Mouse (Mus musculus) bone marrow macrophage, adult 2 months (primary cell): ENCODE data around the gene 1700028K03Rik. TPM values are rescaled to one million over a fixed set of nuclear protein-coding genes. Genes with fewer than 3 reads are reported as not detected.

Experiments
- H3K27ac ChIP-seq: 2 replicates; pipeline ENCODE4 v1.5.1; 2012; ENCODE audit warnings: low read depth, low read length; ENCODE audit not compliant: insufficient read depth
- H3K4me1 ChIP-seq: 2 replicates; pipeline ENCODE4 v1.6.1; 2012; ENCODE audit warnings: low read length; ENCODE audit not compliant: control insufficient read depth, insufficient read depth
- H3K4me3 ChIP-seq: 2 replicates; pipeline ENCODE4 v1.5.1; 2012; ENCODE audit warnings: mild to moderate bottlenecking, low read length, moderate library complexity; ENCODE audit not compliant: insufficient read depth
- CTCF ChIP-seq: IDR thresholded peaks from 2 replicates; pipeline ENCODE4 v1.5.1; 2012; ENCODE audit warnings: low read depth, mild to moderate bottlenecking, low read length, moderate library complexity
- POLR2A ChIP-seq: IDR thresholded peaks from 2 replicates; pipeline ENCODE4 v1.6.1; 2012; ENCODE audit warnings: mild to moderate bottlenecking, low read depth, low read length, borderline replicate concordance
- polyA plus RNA-seq: library from polyadenylated mRNA; stranded (reverse); fragments of >200 nt; gene quantifications from 2 replicates; pipeline ENCODE4 v1.2.4, GENCODE M21; 2012; ENCODE audit not compliant: missing spikeins, insufficient read depth, insufficient read length

Gene 1700028K03Rik
- not detected in 2 replicates for polyA plus RNA-seq

DNA sequence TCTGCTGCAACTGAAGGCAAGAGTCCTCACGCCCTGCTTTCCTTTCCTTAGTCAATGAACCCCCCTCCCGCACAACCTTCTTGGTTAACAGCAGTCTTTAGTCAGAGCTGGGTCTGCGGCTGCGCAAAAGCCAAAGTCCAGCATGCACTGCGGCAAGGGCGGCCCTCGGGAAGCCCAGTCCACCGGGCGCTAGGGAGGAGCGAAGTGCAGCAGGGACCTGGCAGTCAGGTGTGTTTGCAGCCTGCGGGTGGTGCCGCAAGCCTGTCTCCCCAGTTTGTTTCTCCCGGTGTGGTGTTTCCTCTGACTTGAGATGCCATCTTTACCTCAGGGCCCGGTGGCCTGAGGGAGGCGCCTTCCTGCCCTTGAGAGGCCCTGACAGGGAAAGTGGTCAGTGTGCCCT is at the start of gene 1700028K03Rik:
1700028K03Rik (plus strand) TSS at position 129 of the 400 bp plus-strand sequence.
- TF ChIP-seq CTCF (no peak), POLR2A (no peak)
- Histone ChIP-seq H3K27ac (no peak within 1 kb of the TSS), H3K4me3 (no peak within 1 kb of the TSS), H3K4me1 (no peaks in the 10 kb centered on the region)

DNA sequence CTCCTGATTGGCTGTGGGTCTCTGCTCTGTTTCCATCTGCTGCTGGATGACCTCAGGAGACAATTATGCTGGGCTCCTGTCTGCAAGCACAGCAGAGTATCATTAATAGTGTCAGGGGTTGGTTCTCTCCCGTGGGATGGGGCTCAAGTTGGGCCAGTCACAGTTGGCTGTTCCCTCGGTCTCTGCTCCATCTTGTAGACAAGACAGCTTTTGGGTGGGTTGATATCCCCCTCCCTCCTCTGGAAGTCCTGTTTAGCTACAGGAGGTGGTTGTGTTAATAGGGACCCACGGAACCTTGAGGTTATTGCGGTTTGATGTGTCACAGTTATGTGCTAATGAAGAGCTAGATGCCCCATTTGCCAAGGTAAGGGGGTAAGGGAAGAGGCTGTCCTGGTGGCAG is 45.5 kb upstream of the 1700028K03Rik start:
- no peak overlapping the region for H3K4me3 ChIP-seq
- peaks cover 4% of the 10 kb centered on the region; the same call in 1 of the 2 replicates for H3K4me1 ChIP-seq
- TF ChIP-seq CTCF (no peak), POLR2A (no peak)
- no peak overlapping the region for H3K27ac ChIP-seq

DNA sequence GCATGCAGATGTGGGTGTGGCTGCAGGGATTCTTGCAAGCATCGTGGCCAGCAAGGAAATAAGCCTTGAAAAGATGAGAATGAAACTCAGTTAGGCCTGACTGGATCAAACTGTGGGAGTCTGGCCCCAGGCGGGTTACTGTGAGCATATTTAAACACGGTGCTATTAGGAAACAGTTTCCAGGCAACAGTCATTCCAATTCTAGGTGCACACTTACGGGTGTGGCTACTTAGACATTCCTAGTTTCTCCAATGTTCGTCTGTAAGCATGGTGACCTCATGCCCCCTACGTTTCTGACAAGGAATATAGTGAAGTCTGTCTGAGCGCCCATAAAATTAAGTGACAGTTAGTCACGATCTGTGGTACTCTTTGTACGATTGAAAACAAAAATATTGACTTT is 43.5 kb upstream of the 1700028K03Rik start:
- peaks cover 4% of the 10 kb centered on the region; the same call in 1 of the 2 replicates for H3K4me1 ChIP-seq
- H3K4me3 ChIP-seq = no peak overlapping the region
- TF ChIP-seq POLR2A (no peak), CTCF (no peak)
- H3K27ac ChIP-seq = no peak overlapping the region

DNA sequence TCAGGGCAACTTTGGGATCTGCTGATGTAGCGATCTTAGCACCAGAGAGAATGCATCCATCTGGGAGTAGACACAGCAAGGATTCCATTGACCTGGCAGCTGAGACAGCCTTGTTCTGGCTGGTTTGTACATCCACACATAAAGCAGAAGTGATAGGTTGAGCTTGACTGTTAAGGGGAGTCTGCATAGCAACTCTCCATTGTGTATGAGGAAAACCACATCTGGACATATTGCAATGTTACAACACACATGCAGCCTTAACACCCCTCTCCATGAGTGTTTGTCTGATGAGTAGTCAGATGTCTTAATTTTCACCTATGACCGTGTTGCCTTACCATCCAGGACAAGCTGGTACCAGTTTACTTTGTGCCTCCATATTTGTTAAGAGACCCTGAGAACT is 42.0 kb upstream of the 1700028K03Rik start:
- no peak overlapping the region for H3K27ac ChIP-seq
- no peak for TF ChIP-seq POLR2A
- peaks cover 5% of the 10 kb centered on the region; the same call in 1 of the 2 replicates for H3K4me1 ChIP-seq
- no peak overlapping the region for H3K4me3 ChIP-seq

DNA sequence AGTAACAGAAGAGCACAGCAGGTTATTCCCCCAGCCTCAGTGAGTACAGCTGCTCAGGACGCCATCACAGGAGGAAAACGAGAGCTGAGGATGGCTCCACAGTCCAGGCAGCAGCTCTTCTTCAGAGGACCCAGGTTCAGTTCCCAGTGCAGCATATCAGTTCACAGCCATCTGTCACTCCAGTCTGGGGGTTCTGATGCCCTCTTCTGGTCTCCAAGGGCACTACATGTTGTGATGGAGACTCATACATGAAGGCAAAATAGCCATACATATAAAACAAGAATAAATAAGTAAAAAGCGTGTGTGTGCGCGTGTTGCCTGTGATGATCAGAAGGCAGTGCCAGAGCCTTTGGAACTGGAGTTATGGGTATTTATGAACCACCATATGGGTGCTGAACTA is 39.8 kb upstream of the 1700028K03Rik start:
- Histone ChIP-seq H3K4me3 (no peak overlapping the region), H3K27ac (no peak overlapping the region), H3K4me1 (peaks cover 9% of the 10 kb centered on the region; the same call in 1 of the 2 replicates)
- TF ChIP-seq CTCF (no peak), POLR2A (no peak)

DNA sequence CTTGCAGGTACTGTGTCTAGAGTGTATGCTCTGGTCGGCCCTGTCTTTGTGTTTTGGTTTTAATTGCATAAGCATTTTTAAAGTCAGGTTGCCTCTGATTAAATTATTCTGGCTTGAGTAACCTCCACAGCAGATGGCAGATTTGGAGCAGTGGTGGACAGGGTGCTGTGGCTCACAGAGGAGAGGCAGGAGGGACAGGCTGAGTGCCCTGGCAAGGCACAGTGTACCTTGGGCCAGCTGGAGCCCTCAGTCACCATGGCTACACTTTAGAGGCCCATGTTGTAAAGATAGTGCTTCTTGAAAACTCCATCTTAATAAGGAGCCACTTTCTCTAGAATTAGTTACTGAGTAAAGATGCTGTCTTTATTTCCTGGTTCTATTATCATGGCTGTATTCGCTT is 38.5 kb upstream of the 1700028K03Rik start:
- no peak overlapping the region for H3K4me3 ChIP-seq
- TF ChIP-seq POLR2A (no peak), CTCF (no peak)
- H3K27ac ChIP-seq = no peak overlapping the region
- peaks cover 9% of the 10 kb centered on the region; the same call in 1 of the 2 replicates for H3K4me1 ChIP-seq

DNA sequence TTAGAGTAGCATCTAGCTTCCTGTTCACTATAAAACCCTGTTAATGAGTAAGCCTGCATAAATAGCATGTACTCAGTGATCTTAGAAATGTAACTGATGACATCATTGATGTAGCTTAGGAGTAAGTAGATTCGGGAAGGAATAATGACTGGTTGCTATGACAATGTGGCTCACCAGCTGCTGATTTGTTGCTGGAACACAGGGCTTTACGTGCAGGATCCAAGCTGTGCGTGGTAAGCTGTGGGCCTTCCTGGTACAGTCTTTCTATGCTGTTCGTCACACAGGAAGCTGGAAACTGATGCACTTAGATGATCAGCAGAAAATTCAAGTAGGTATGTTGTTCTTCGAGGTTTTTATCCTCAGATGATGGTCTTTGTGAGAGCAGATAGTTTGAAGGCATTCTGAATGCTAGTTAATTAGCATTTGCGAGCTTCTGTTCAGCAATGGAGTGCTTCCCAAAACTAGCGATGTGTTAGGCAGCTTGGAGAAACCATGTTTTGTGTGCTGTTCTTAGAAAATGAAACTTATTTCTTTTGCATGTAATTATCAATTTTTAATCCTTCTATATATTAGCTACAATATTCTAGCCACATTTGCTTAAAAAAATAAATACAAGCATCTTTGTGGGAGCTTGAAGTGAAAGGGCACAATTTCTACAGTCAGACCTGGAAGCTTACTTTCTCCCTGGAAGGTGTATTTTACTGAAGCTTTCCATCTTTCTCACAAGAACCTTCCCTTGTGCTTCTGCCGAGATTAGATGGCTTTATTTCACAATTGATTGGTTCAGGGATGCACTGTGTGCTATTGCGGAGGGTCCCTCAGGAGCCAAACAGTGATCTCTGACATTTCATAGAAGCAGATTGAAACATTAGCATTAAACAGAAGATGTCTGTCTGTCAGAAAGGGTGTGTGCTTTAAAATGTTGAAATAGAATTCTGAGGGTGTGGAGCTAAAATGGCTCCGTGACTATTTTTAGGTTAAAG is 36.7 kb upstream of the 1700028K03Rik start:
- Histone ChIP-seq H3K27ac (no peak overlapping the region), H3K4me3 (no peak overlapping the region), H3K4me1 (peaks cover 4% of the 10 kb centered on the region; the same call in 1 of the 2 replicates)
- no peak for TF ChIP-seq POLR2A
- no peak for TF ChIP-seq CTCF

DNA sequence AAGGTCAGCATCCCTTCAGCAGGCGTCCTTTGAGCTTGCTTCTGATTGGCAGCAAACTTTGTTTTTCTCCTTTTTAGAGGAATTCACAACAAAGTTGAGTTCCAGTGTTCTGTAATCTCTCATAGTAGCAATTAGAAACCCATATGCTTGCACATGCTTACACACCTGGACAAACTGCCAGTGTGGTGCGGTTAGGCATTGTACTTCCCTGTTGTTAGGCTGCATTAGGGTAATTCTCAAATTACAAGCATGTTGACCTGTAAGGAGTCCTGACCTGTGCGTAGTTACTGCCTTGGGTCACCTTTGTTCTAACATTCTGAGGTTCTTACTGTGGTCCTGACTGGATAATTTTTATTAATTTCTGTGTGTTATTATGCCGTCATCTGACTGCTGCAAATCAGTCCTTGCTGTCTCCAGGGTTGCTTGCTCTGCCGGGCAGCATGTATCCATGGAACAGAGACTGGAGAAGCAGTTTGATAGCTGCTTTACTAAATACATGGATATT is 35.7 kb upstream of the 1700028K03Rik start:
- no peak for TF ChIP-seq CTCF
- no peak for TF ChIP-seq POLR2A
- Histone ChIP-seq H3K27ac (no peak overlapping the region), H3K4me3 (no peak overlapping the region), H3K4me1 (peaks cover 4% of the 10 kb centered on the region; the same call in 1 of the 2 replicates)

DNA sequence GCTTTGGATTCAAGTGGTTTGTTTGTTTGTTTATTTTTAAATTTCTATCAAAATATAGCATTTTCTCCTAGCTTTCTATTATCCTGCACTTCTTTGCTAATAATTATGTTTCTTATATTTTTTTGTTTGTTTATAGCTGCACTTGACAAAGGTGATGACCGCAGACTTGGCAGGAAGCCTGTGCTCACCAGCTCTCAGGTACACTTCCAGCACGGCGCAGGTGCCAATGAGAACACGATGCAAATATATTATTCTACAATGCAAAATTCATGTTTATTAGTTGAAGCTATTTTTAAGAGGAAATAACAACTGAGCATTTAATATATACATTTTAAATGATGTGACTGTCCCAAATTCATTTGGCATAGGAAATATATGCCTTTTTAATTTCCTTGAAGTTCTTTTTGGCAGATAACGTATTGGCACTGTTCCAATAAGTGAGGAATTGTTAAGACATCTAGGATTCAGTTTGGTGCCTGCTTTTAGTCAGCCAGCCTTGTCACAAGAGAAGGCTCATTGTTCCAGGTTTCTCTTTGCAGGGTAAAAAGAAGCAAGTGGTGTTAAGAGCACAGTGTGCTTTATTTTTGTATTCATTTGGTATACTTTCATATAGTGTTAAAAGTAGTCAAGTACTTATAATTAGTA is 34.5 kb upstream of the 1700028K03Rik start:
- H3K4me3 ChIP-seq = no peak overlapping the region
- no peak overlapping the region for H3K27ac ChIP-seq
- peaks cover 4% of the 10 kb centered on the region; the same call in 1 of the 2 replicates for H3K4me1 ChIP-seq
- TF ChIP-seq CTCF (no peak), POLR2A (no peak)
